Mouse (Mus musculus) spleen, postnatal 10 days (tissue): ENCODE results near the gene Thnsl1.
A peak's percentile ranks its signal among the peaks of the same experiment; 100 is the strongest.
"Not testable (repeated sequence)": the region's sequence is repeated elsewhere in the genome, so short reads cannot be mapped to it uniquely, and the experiment has no call there.

Experiments used
- DNase-seq, 2 experiments: peaks; one replicate each; pipeline ENCODE4 v3.0.0; 2021 to 2022; ENCODE audit warnings: low spot score in 2 of 2

The Thnsl1 gene

DNA sequence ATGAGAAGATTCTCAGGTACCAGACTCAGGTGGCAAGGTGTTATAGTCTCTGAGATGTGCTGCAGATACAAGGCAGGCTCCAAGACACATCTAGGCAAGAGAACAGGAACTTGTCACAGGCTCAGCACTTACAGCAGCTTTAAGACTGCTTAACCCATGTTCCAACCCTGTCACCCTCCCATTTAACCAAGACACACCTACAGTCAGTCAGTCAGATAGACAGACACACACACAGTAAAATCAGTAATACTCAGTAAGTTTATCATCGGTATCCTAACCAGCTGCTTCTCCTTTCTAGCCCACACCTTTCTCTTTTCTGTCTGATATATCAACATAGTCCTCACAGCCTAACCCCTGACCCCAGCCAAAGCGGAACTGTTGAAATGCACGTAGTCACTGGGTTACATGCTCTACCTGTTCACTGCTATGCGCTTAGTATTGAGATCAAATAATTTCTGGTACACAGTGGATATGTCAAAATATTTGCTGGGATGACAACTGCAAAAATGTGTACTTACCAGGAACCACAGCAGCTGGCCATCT lies 30.4 kb downstream of the Thnsl1 start:
- DNase-seq = no peak

GRCm38 (mm10) chr2:21236846-21237245 lies 31.3 kb downstream of the Thnsl1 start:
- no peak for DNase-seq

DNA sequence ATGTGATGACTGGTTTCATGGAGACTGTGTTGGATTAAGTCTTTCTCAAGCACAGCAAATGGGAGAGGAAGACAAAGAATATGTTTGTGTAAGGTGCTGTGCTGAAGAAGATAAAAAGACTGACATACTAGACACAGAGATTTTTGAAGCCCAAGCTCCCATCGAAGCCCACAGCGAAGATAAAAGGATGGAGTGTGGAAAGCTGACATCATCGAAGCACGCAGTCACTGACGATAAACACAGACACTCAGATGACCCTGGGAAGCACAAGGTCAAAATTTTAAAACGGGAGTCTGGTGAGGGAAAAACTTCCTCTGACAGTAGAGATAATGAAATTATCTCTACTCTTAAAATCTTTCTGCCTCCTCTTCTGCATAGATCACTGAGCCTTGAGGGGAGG lies 38.6 kb downstream of the Thnsl1 start:
- DNase-seq = not testable (repeated sequence)

GRCm38 (mm10) chr2:21244986-21245385 lies 39.5 kb downstream of the Thnsl1 start:
- DNase-seq = no peak

GRCm38 (mm10) chr2:21245477-21246102 lies 40.1 kb downstream of the Thnsl1 start:
- DNase-seq = no peak

- DNase-seq = no peak
Observed at GRCm38 (mm10) chr2:21253644-21254043, 48.1 kb downstream of the Thnsl1 start.

GRCm38 (mm10) chr2:21254308-21254707 lies 48.8 kb downstream of the Thnsl1 start:
- no peak for DNase-seq

GRCm38 (mm10) chr2:21258281-21258680 lies 52.8 kb downstream of the Thnsl1 start:
- DNase-seq = no peak

- DNase-seq = no peak
Observed at GRCm38 (mm10) chr2:21259081-21259480, 53.6 kb downstream of the Thnsl1 start.

GRCm38 (mm10) chr2:21260060-21260459 lies 54.5 kb downstream of the Thnsl1 start:
- no peak for DNase-seq

- peak in 1 of 2 experiments; percentile 47 for DNase-seq
Observed at GRCm38 (mm10) chr2:21261370-21262006, 56.0 kb downstream of the Thnsl1 start.

- DNase-seq = no peak
Observed at GRCm38 (mm10) chr2:21264031-21264430, 58.5 kb downstream of the Thnsl1 start.
